Mouse (Mus musculus) bone marrow macrophage, adult 2 months (primary cell): ENCODE results near the gene Zbtb16.

Experiments
- CTCF ChIP-seq: IDR thresholded peaks from 2 replicates; pipeline ENCODE4 v1.5.1; 2012; ENCODE audit warnings: low read depth, mild to moderate bottlenecking, low read length, moderate library complexity
- POLR2A ChIP-seq: IDR thresholded peaks from 2 replicates; pipeline ENCODE4 v1.6.1; 2012; ENCODE audit warnings: mild to moderate bottlenecking, low read depth, low read length, borderline replicate concordance

DNA sequence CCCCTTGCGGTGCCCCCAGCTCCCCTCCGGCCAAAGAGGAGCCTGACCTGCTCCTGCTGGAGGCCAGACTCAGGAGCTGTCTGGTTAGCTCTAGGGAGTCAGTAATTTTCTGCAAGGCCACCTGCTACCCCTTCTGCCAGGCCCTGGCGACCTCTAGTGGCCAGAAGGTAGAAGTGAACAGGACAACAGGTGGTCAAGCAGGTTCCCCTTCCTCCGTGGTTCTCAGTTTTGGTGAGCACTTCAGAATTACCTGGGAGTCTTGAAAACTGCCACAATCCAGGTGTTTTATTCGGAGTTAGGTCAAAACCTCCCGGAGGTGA lies 24.5 kb upstream of the Zbtb16 start:
- TF ChIP-seq CTCF (peak; percentile 96), POLR2A (no peak)
